Mouse (Mus musculus): ENCODE results near the gene Wdr63.

DNA sequence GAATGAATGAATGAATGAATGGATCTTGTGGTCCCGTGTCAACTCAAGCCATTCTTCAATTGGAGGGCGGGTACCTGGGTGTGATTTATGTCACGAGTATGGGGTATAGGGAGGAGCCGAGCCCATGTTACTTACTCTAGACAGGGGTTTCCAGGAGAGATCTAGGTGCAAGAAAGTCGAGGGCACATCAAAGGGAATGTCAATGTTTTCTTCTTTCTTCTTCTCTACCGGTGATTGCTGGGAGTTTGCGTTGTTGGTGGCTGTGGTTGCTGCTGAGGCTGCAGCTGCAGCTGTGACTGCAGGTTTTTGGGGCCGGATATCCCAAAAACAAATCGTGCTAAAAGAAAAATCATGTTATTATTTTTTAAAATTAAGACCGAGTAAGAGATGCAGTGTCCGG, 44.8 kb downstream of the Wdr63 start:
- TF ChIP-seq CTCF (IDR thresholded peaks at IDR 0.05; ENCODE audit: insufficient read depth, low read length) (no peak), POLR2A (IDR thresholded peaks at IDR 0.05; ENCODE audit: borderline replicate concordance, extremely low read depth, low read depth, low read length) (no peak)
